Mouse (Mus musculus) E14TG2a.4 (cell line): Measurements from ENCODE around the gene Syngr3.

Experiments
- CTCF ChIP-seq: conservative IDR thresholded peaks from 2 replicates; pipeline ENCODE4 v1.5.1; 2014; ENCODE audit warnings: low read length
- POU5F1 ChIP-seq: IDR thresholded peaks from 2 replicates; pipeline ENCODE4 v1.6.1; 2014; ENCODE audit warnings: low read length, borderline replicate concordance

GRCm38 (mm10) chr17:24689251-24690081, at the start of gene Syngr3:
- TF ChIP-seq CTCF, result no peak
- TF ChIP-seq POU5F1, result no peak
